Mouse (Mus musculus) bone marrow, adult 2 months (tissue): ENCODE data around the gene Pin1.

Experiments used
- CTCF ChIP-seq: fragments of 200-500 bp; IDR thresholded peaks from 2 replicates; pipeline ENCODE4 v1.5.1; 2011; ENCODE audit warnings: low read length, control low read depth; ENCODE audit not compliant: control insufficient read depth, insufficient read depth
- POLR2A ChIP-seq: fragments of 200-500 bp; IDR thresholded peaks from 2 replicates; pipeline ENCODE4 v1.6.1; 2011; ENCODE audit warnings: low read depth, mild to moderate bottlenecking, control low read depth, low read length, borderline replicate concordance; ENCODE audit not compliant: control insufficient read depth

- no peak for TF ChIP-seq POLR2A
- no peak for TF ChIP-seq CTCF
These were observed 45.6 kb downstream of the Pin1 start for GRCm38 (mm10) chr9:20697466-20697865.
